Mouse (Mus musculus) layer of hippocampus, adult 18-20 months (tissue): ENCODE data around the gene Thrap3. TPM values are rescaled to one million over a fixed set of nuclear protein-coding genes. Genes with fewer than 3 reads are reported as not detected.

Experiments
- DNase-seq, 2 experiments: peaks; one replicate each; pipeline ENCODE4 v3.0.0; 2022; ENCODE audit warnings: low spot score in 2 of 2
- long read RNA-seq: library from polyadenylated mRNA; stranded (forward); transcript quantifications from one replicate; pipeline ENCODE4 v2.0.0, GENCODE M21; 2021
- total RNA-seq, 2 experiments: library from RNA; stranded (reverse); gene quantifications; 2 replicates each; pipeline ENCODE4 v1.2.3; 2021

The Thrap3 gene
- 100 to 1,000 TPM; 136 to 145 TPM for total RNA-seq
- long read RNA-seq, full-length matches to known transcripts: 18 of 40 reads
- long read RNA-seq, partial matches to known transcripts: 5 of 40 reads
- long read RNA-seq, other reads (novel, unspliced or antisense): 17 of 40 reads

GRCm38 (mm10) chr4:126202303-126203181, at the start of gene Thrap3:
TSS of gene Thrap3 (minus strand) at chr4:126202760.
- peak; percentile 98 to 99 for DNase-seq

GRCm38 (mm10) chr4:126251655-126252254, 49.2 kb upstream of the Thrap3 start:
- no peak for DNase-seq

GRCm38 (mm10) chr4:126250659-126251058, 48.1 kb upstream of the Thrap3 start:
- DNase-seq: no peak

GRCm38 (mm10) chr4:126248261-126248868, 45.8 kb upstream of the Thrap3 start:
- DNase-seq: no peak

- no peak for DNase-seq
Measured at GRCm38 (mm10) chr4:126246202-126246889, 43.8 kb upstream of the Thrap3 start.

- no peak for DNase-seq
Measured at GRCm38 (mm10) chr4:126242510-126242909, 40.0 kb upstream of the Thrap3 start.

- DNase-seq: no peak
Measured at GRCm38 (mm10) chr4:126241956-126242355, 39.4 kb upstream of the Thrap3 start.

DNA sequence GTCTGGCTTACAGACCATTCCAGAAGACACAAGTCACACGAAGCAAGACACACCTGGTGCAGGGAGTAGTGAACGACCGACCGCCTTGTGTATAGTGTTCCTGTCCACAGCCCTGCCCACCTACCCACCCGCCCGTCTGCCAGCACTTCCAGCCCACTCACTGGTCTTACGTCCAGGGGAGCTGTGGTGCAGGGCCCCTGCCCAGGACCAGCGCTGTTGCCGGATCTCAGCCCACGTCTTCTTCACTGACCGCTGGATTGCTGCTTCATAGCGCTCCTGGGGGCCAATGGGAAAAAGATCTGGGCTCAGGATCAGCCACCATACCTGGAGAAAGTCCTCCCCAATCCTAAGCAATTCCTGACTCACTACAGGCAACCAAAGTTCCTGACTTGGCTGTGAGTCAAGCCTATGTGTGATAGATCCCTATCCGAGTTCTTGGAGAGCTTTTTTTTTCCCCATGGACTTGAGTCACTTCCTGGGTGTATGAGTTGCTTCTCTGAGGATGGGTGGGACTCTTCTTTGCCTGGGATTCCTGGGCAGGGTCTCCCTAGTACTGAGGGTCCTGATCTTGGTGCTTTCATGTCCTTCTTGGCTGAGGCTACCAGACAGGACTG, 37.4 kb upstream of the Thrap3 start:
- DNase-seq: peak in 1 of 2 experiments; percentile 3

DNA sequence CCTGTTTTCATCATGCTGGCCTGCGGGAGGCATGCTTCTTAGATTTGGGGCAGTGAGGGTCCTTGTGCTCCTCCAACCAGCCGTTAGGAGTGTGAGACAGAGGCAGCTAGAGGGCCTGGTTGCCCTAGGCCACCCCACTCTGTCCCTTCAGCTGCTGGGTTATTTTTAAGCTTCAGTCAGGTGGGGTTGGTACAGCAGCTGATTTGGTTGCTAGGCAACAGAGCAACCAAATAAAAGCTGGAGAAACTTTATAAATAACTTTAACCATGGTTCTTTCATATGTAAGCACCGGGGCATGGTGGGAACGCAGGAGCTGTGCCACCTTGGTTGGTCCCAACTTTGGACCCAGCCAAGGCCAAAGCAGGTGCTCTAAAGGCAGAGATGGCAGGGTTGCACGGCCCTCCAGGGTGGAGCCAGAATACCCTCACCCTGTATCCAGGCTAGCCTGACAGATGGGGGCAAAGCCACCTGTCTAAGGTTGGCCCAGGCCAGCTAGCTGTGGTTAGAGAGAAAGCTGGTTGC, 35.2 kb upstream of the Thrap3 start:
- DNase-seq: peak in 1 of 2 experiments; percentile 50

GRCm38 (mm10) chr4:126236467-126237280, 34.1 kb upstream of the Thrap3 start:
- peak in 1 of 2 experiments; percentile 5 for DNase-seq

DNA sequence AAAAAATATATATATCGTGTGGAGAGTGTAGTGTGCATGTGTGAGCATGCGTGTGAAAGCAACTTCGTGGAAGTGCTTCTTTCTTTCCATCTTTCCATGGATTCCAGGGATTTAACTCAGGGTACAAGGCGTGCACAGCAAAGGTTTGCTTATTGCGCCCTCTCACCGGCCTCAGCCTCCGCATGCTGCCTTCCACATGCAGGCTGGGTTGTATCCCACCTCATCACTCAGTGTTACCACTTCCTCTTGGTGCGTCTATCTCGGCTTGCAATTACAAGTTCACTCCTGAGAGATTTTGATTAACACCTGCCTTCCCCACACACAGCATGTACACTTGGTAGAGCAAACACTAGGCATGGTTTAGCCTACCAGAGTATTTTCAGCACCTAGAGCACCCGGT, 32.6 kb upstream of the Thrap3 start:
- no peak for DNase-seq

DNA sequence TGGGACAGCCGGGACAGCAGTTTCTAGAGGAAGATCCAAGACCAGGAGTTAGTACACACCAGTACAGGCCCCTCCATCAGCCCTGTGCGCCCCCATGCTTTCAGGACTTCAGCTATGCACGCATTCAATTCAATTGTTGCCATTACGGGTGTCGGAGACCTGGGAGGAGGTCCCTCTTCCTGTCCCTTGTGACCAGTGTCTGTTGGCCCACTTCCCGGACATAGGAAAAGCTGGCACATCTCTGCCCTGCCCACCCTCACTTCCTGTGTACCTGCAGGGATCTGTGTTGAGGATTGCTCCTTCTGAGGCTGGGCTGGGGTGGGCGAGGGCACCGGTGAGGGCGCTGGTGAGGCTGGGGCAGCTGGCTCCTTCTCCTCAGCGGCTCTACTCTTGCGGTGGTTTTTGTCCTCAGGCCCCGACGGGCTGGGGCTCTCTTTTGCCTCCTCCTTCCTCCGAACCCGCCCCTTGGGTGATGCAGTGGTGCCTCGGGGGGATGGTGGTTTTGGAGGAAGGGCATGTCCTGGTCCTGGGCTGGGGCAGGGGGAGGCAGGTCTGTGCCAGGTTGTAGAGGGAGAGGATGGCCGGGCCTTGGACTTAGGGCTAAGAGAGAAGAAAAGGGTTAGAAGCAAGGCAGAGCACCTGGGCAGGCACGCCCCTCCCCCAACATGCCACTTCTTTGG, 32.1 kb upstream of the Thrap3 start:
- DNase-seq: no peak

GRCm38 (mm10) chr4:126233676-126234308, 31.2 kb upstream of the Thrap3 start:
- no peak for DNase-seq

DNA sequence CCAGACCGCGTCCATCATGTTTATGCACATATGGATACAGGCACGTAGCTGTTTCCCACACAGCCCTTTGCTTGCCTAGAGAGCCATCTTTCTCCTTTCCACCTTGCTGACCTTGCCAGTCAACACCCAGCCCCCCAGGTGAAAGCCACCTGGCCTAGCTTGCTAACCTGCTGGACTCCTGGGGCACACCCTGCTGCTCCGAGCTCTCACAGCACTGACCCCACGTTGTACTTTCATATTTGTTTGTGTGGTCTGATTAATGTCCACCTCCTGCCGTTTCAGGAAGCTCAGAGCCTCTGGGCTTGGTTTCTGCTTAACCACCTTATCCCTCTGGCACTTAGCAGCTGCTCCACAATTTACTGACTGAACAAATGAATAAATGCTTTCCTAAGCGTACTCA, 27.3 kb upstream of the Thrap3 start:
- DNase-seq: no peak

DNA sequence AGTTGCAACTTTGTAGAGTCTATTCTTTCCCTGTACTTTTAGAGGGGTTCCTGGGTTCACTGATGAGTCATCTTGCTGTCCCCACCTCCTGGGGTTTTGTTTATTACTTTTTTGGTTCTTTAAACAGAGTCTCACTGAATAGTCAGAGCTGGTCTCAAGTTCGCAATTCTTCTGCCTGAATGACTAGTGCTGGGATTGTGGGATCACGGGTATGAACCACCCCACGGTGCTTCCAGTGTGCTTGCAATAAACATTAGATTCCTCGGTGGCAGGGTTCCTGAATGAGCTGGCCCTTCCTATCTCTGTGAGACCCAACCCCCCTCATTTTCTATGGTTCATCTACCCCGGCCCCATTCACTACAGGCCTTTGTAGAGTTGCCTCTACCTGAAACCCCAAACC, 25.6 kb upstream of the Thrap3 start:
- no peak for DNase-seq

DNA sequence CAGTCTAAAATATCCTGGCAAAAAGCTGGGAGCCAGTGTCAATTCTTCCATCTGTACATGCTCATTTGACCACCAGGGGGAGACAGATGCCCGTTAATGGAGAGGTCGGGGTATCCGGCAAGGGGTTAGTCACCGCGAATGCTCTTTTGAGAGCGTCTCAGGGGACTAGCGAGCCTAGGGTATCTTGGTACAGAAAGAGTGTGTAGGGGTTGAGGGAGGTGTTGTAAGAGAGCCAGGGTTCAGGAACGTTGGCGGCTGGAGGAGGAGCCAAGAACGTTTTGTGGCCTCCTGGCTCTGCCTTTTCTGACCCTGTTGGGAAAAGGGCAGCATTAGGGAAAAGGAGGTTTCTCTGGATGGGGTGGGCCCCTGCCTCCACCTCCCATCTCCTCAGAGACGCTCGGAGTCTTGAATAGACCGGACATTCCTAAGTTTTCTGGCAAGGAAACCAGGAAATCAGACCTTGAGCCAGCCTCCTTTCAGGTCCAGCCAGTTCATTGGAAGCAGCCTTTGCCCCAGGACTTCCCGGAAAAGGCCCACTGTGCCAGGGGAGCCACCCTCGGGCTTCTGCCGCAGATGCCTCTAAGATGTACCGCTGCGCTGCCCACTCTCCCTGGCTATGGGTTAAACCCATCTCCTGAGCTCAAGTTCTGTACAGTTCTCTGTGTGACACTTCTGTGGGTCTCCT, 24.7 kb upstream of the Thrap3 start:
- peak; percentile 78 to 92 for DNase-seq

- no peak for DNase-seq
Measured at GRCm38 (mm10) chr4:126226640-126227039, 24.1 kb upstream of the Thrap3 start.

- no peak for DNase-seq
Measured at GRCm38 (mm10) chr4:126222631-126223030, 20.1 kb upstream of the Thrap3 start.
